Comparison of ENCODE assay signal across 10 mouse cellular contexts in the genomic region with DNA sequence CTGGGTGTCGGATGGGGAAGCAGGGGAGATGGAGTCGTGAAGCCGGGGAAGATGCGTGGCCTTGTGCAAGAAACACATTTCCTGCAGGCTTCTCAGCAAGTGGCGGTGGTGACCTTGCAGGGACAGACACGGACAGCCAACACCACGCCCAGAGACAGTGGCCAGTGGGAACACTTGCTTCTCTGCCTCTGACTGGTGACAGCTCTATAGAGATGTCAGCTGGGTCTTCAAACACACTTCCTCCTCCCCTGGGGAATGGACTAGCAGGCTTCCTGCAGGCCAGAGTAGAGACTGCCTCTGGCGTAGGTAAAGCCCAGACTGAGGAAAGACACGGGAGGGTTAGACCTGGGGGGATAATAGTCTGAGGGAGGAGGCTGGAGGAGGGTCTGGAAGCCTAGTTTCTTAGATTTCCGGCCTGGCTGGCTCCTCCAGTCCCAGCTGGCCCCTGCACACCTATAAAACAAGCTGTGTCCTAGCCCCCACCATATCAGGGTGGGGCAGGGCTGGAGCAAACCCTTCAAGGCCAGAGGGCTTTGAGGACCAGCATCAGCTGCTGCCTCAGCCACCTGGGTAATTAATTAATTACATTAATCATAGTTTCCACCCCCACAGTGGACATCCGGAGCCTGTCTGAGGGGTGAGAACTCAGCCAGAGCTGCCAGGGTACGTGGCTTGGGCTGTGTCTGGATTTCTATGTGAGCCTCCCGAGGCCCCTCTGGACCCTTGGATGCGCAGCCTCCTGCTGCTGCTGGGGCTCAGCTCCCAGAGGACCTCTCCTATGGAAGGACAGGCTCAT. TPM values are rescaled to one million over a fixed set of nuclear protein-coding genes. Genes with fewer than 3 reads are reported as not detected.
DNase-seq lines count a peak whose midpoint lies in the region; ATAC-seq and TF ChIP-seq lines count a peak whose summit lies in the region.
"Had no signal": no experiment of that assay in that cellular context is flagged by ENCODE, and none has a peak within 500 bp of the region (broad histone marks: within the 10 kb centered on the region; RNA-seq: fewer than 3 reads in every experiment).

No protein-coding gene starts in this region.

- no peak overlapping the region; the same call in 1 of the 2 replicates for H3K4me2 ChIP-seq in lung, embryonic 14.5 days
- peak overlapping the region; percentile 47 for H3K4me2 ChIP-seq in heart, embryonic 14.5 days (ENCODE audit: low read length)
- H3K4me2 ChIP-seq in kidney, postnatal 0 days (ENCODE audit: low read length): peak overlapping the region; percentile 27; the same call in 1 of the 2 replicates
- peak overlapping the region; percentile 23; the same call in 1 of the 2 replicates for H3K4me2 ChIP-seq in stomach, embryonic 15.5 days
- no peak overlapping the region for H3K4me2 ChIP-seq in forebrain, embryonic 11.5 days (ENCODE audit: low read depth, low read length, severe bottlenecking)
- no peak overlapping the region for H3K4me2 ChIP-seq in forebrain, embryonic 13.5 days

- H3K9me3 ChIP-seq in lung, embryonic 14.5 days (ENCODE audit: low read depth, low read length): no peaks in the 10 kb centered on the region
- H3K9me3 ChIP-seq in heart, embryonic 14.5 days (ENCODE audit: control insufficient read depth, low read length): no peaks in the 10 kb centered on the region
- H3K9me3 ChIP-seq in kidney, postnatal 0 days (replicated peaks; ENCODE audit: low read length): no peaks in the 10 kb centered on the region
- H3K9me3 ChIP-seq in stomach, embryonic 15.5 days: no peaks in the 10 kb centered on the region
- H3K9me3 ChIP-seq in forebrain, embryonic 11.5 days (ENCODE audit: control insufficient read depth, low read length): no peaks in the 10 kb centered on the region
- H3K9me3 ChIP-seq in forebrain, embryonic 13.5 days (replicated peaks): no peaks in the 10 kb centered on the region

- no peak for ATAC-seq in lung, embryonic 14.5 days (ENCODE audit: insufficient read depth)
- peak; percentile 36 for ATAC-seq in heart, embryonic 14.5 days (ENCODE audit: insufficient number of reproducible peaks, insufficient read depth, low FRiP score, low read depth)
- ATAC-seq in kidney, postnatal 0 days (replicated peaks; ENCODE audit: low FRiP score, low read depth): no peak; the same call in 1 of the 2 replicates
- no peak for ATAC-seq in stomach, embryonic 15.5 days (ENCODE audit: insufficient read depth, low FRiP score, low read depth)
- no peak for ATAC-seq in forebrain, embryonic 11.5 days (replicated peaks; ENCODE audit: low FRiP score)
- no peak for ATAC-seq in forebrain, embryonic 13.5 days

- peaks cover 30% of the 10 kb centered on the region for H3K36me3 ChIP-seq in lung, embryonic 14.5 days (ENCODE audit: insufficient read depth)
- H3K36me3 ChIP-seq in heart, embryonic 14.5 days (ENCODE audit: control insufficient read depth, insufficient read depth, low read length): peaks cover 33% of the 10 kb centered on the region
- H3K36me3 ChIP-seq in kidney, postnatal 0 days (ENCODE audit: insufficient read depth, low read length): 0 out of 2 replicates have a peak, but pooled peaks cover 5% of the 10 kb centered on the region
- H3K36me3 ChIP-seq in stomach, embryonic 15.5 days: peaks cover 23% of the 10 kb centered on the region
- H3K36me3 ChIP-seq in forebrain, embryonic 11.5 days (ENCODE audit: control insufficient read depth, insufficient read depth, low read length): no peaks in the 10 kb centered on the region; the same call in 1 of the 2 replicates
- H3K36me3 ChIP-seq in forebrain, embryonic 13.5 days (ENCODE audit: poor library complexity, severe bottlenecking): peaks cover 18% of the 10 kb centered on the region

- no peaks in the 10 kb centered on the region for H3K27me3 ChIP-seq in lung, embryonic 14.5 days (ENCODE audit: insufficient read depth, low read length)
- H3K27me3 ChIP-seq in heart, embryonic 14.5 days (ENCODE audit: control insufficient read depth, insufficient read depth, low read length): no peaks in the 10 kb centered on the region
- H3K27me3 ChIP-seq in kidney, postnatal 0 days (ENCODE audit: insufficient read depth, low read length): no peaks in the 10 kb centered on the region
- no peaks in the 10 kb centered on the region for H3K27me3 ChIP-seq in stomach, embryonic 15.5 days (replicated peaks)
- no peaks in the 10 kb centered on the region for H3K27me3 ChIP-seq in forebrain, embryonic 11.5 days (ENCODE audit: control insufficient read depth, insufficient read depth, low read length)
- no peaks in the 10 kb centered on the region; the same call in 1 of the 2 replicates for H3K27me3 ChIP-seq in forebrain, embryonic 13.5 days

- 45% methylated on average over 14 of the region's 14 CpGs for WGBS in lung, embryonic 14.5 days
- WGBS in lung, adult 2 months: 42% methylated on average over 14 of the region's 14 CpGs
- WGBS in heart, embryonic 14.5 days: 27% methylated on average over 14 of the region's 14 CpGs
- WGBS in kidney, postnatal 0 days: 29% methylated on average over 14 of the region's 14 CpGs
- 59% methylated on average over 14 of the region's 14 CpGs for WGBS in stomach, embryonic 15.5 days
- 80% methylated on average over 14 of the region's 14 CpGs for WGBS in forebrain, embryonic 11.5 days
- 86% methylated on average over 14 of the region's 14 CpGs for WGBS in forebrain, embryonic 13.5 days

- TF ChIP-seq CTCF in lung, embryonic 14.5 days (IDR thresholded peaks at IDR 0.05; ENCODE audit: low read depth): no peak
- no peak for TF ChIP-seq CTCF in lung, adult 2 months (IDR thresholded peaks at IDR 0.05; ENCODE audit: insufficient read depth, low read length)
- no peak for TF ChIP-seq CTCF in kidney, postnatal 0 days (IDR thresholded peaks at IDR 0.05; ENCODE audit: low read depth)

- peak overlapping the region; percentile 76 for H3K27ac ChIP-seq in lung, embryonic 14.5 days (ENCODE audit: low read depth)
- peak overlapping the region; percentile 80 to 87 for H3K27ac ChIP-seq in heart, embryonic 14.5 days (replicated peaks in 1 of 2; ENCODE audit: control insufficient read depth in 1 of 2, insufficient read depth in 1 of 2, low read depth in 2 of 2, low read length in 2 of 2)
- H3K27ac ChIP-seq in kidney, postnatal 0 days: peak overlapping the region; percentile 80
- peak overlapping the region; percentile 74 for H3K27ac ChIP-seq in stomach, embryonic 15.5 days
- no peak overlapping the region for H3K27ac ChIP-seq in forebrain, embryonic 11.5 days (ENCODE audit: low read depth, low read length)
- H3K27ac ChIP-seq in forebrain, embryonic 13.5 days: no peak overlapping the region
- H3K27ac ChIP-seq: macrophage had no signal

- H3K4me3 ChIP-seq in lung, embryonic 14.5 days (ENCODE audit: low read depth, low read length): no peak overlapping the region
- no peak overlapping the region for H3K4me3 ChIP-seq in lung, adult 2 months (replicated peaks; ENCODE audit: extremely low read depth, low read depth, low read length)
- H3K4me3 ChIP-seq in heart, embryonic 14.5 days (ENCODE audit: control insufficient read depth in 1 of 2, insufficient read depth in 1 of 2, low read depth in 1 of 2, low read length in 2 of 2): no peak overlapping the region
- H3K4me3 ChIP-seq in kidney, postnatal 0 days (replicated peaks; ENCODE audit: low read depth, low read length): no peak overlapping the region
- H3K4me3 ChIP-seq in stomach, embryonic 15.5 days (replicated peaks): no peak overlapping the region
- H3K4me3 ChIP-seq in forebrain, embryonic 11.5 days (ENCODE audit: low read depth, low read length): no peak overlapping the region
- H3K4me3 ChIP-seq in forebrain, embryonic 13.5 days: no peak overlapping the region

- TF ChIP-seq POLR2A in lung, adult 2 months (IDR thresholded peaks at IDR 0.05; ENCODE audit: borderline replicate concordance, extremely low read depth, low read depth, low read length): no peak

- peak; percentile 57 for DNase-seq in lung, embryonic 14.5 days
- DNase-seq in lung, adult 2 months: no peak
- peak; percentile 72 for DNase-seq in kidney, postnatal 0 days (ENCODE audit: low spot score)
- no peak for DNase-seq in forebrain, embryonic 11.5 days (ENCODE audit: low spot score)
- no peak for DNase-seq in right cerebral cortex, adult 18-20 months

- no peak overlapping the region for H3K9ac ChIP-seq in lung, embryonic 14.5 days
- H3K9ac ChIP-seq in heart, embryonic 14.5 days (ENCODE audit: low read length): peak overlapping the region; percentile 64
- peak overlapping the region; percentile 32; the same call in 1 of the 2 replicates for H3K9ac ChIP-seq in kidney, postnatal 0 days (ENCODE audit: low read depth, low read length)
- H3K9ac ChIP-seq in stomach, embryonic 15.5 days: no peak overlapping the region
- no peak overlapping the region for H3K9ac ChIP-seq in forebrain, embryonic 11.5 days (ENCODE audit: low read length)
- H3K9ac ChIP-seq in forebrain, embryonic 13.5 days: no peak overlapping the region; the same call in 1 of the 2 replicates

- peaks cover 19% of the 10 kb centered on the region for H3K4me1 ChIP-seq in lung, embryonic 14.5 days (ENCODE audit: insufficient read depth)
- H3K4me1 ChIP-seq in lung, adult 2 months (ENCODE audit: control insufficient read depth, insufficient read depth, low read length): peaks cover 10% of the 10 kb centered on the region
- H3K4me1 ChIP-seq in heart, embryonic 14.5 days (ENCODE audit: control insufficient read depth in 2 of 2, insufficient read depth in 2 of 2, low read length in 2 of 2): peaks cover 43 to 53% of the 10 kb centered on the region in 2 experiments
- peaks cover 42% of the 10 kb centered on the region for H3K4me1 ChIP-seq in kidney, postnatal 0 days (replicated peaks; ENCODE audit: insufficient read depth, low read length)
- H3K4me1 ChIP-seq in stomach, embryonic 15.5 days: peaks cover 54% of the 10 kb centered on the region
- H3K4me1 ChIP-seq in forebrain, embryonic 11.5 days (replicated peaks; ENCODE audit: control insufficient read depth, insufficient read depth, low read length): peaks cover 8% of the 10 kb centered on the region
- H3K4me1 ChIP-seq in forebrain, embryonic 13.5 days: peaks cover 26% of the 10 kb centered on the region

RNA-seq across cellular contexts. Expression of gene Nectin2, which starts 5.5 kb away (rescaled TPM):
- polyA plus RNA-seq in lung, embryonic 14.5 days (2014; fragmentation: Nextera tagmentation; extraction: Ambion mirVana): 120 and 125 TPM in 2 replicates
- 70.9 and 74.7 TPM in 2 replicates for polyA plus RNA-seq in lung, adult 2 months (2012; rRNA removed)
- polyA plus RNA-seq in heart, embryonic 14.5 days (2014; fragmentation: Nextera tagmentation; extraction: Ambion mirVana): 63.4 and 68.4 TPM in 2 replicates
- polyA plus RNA-seq in kidney, postnatal 0 days (2015; fragmentation: Nextera tagmentation; extraction: Ambion mirVana): 112 and 114 TPM in 2 replicates
- 129 and 136 TPM in 2 replicates for polyA plus RNA-seq in stomach, embryonic 15.5 days (2015; fragmentation: Nextera tagmentation; extraction: Ambion mirVana)
- polyA plus RNA-seq in forebrain, embryonic 11.5 days (2014; fragmentation: Nextera tagmentation; extraction: Ambion mirVana): 56.0 and 59.2 TPM in 2 replicates
- 34.6 and 38.0 TPM in 2 replicates for polyA plus RNA-seq in forebrain, embryonic 13.5 days (2015; fragmentation: Nextera tagmentation; extraction: Ambion mirVana)

RNA-seq across cellular contexts. Expression of gene Bcam, which starts 26.0 kb away (rescaled TPM):
- 206 and 209 TPM in 2 replicates for polyA plus RNA-seq in lung, embryonic 14.5 days (2014; fragmentation: Nextera tagmentation; extraction: Ambion mirVana)
- polyA plus RNA-seq in lung, adult 2 months (2012; rRNA removed): 769 and 829 TPM in 2 replicates
- 293 and 321 TPM in 2 replicates for polyA plus RNA-seq in heart, embryonic 14.5 days (2014; fragmentation: Nextera tagmentation; extraction: Ambion mirVana)
- 378 and 394 TPM in 2 replicates for polyA plus RNA-seq in kidney, postnatal 0 days (2015; fragmentation: Nextera tagmentation; extraction: Ambion mirVana)
- 129 and 151 TPM in 2 replicates for polyA plus RNA-seq in stomach, embryonic 15.5 days (2015; fragmentation: Nextera tagmentation; extraction: Ambion mirVana)
- polyA plus RNA-seq in forebrain, embryonic 11.5 days (2014; fragmentation: Nextera tagmentation; extraction: Ambion mirVana): 17.6 and 21.5 TPM in 2 replicates
- 4.4 and 5.7 TPM in 2 replicates for polyA plus RNA-seq in forebrain, embryonic 13.5 days (2015; fragmentation: Nextera tagmentation; extraction: Ambion mirVana)

RNA-seq across cellular contexts. Expression of gene Tomm40, which starts 29.6 kb away (rescaled TPM):
- 149 and 168 TPM in 2 replicates for polyA plus RNA-seq in lung, embryonic 14.5 days (2014; fragmentation: Nextera tagmentation; extraction: Ambion mirVana)
- polyA plus RNA-seq in lung, adult 2 months (2012; rRNA removed): 46.0 and 51.3 TPM in 2 replicates
- 130 and 135 TPM in 2 replicates for polyA plus RNA-seq in heart, embryonic 14.5 days (2014; fragmentation: Nextera tagmentation; extraction: Ambion mirVana)
- 163 and 167 TPM in 2 replicates for polyA plus RNA-seq in kidney, postnatal 0 days (2015; fragmentation: Nextera tagmentation; extraction: Ambion mirVana)
- 161 and 181 TPM in 2 replicates for polyA plus RNA-seq in stomach, embryonic 15.5 days (2015; fragmentation: Nextera tagmentation; extraction: Ambion mirVana)
- 160 and 171 TPM in 2 replicates for polyA plus RNA-seq in forebrain, embryonic 11.5 days (2014; fragmentation: Nextera tagmentation; extraction: Ambion mirVana)
- 112 and 118 TPM in 2 replicates for polyA plus RNA-seq in forebrain, embryonic 13.5 days (2015; fragmentation: Nextera tagmentation; extraction: Ambion mirVana)

RNA-seq across cellular contexts. Expression of gene Apoe, which starts 45.8 kb away (rescaled TPM):
- polyA plus RNA-seq in lung, embryonic 14.5 days (2014; fragmentation: Nextera tagmentation; extraction: Ambion mirVana): 404 and 439 TPM in 2 replicates
- 815 and 1,134 TPM in 2 replicates for polyA plus RNA-seq in lung, adult 2 months (2012; rRNA removed)
- 644 and 695 TPM in 2 replicates for polyA plus RNA-seq in heart, embryonic 14.5 days (2014; fragmentation: Nextera tagmentation; extraction: Ambion mirVana)
- 511 and 585 TPM in 2 replicates for polyA plus RNA-seq in kidney, postnatal 0 days (2015; fragmentation: Nextera tagmentation; extraction: Ambion mirVana)
- polyA plus RNA-seq in stomach, embryonic 15.5 days (2015; fragmentation: Nextera tagmentation; extraction: Ambion mirVana): 363 and 515 TPM in 2 replicates
- 125 and 152 TPM in 2 replicates for polyA plus RNA-seq in forebrain, embryonic 11.5 days (2014; fragmentation: Nextera tagmentation; extraction: Ambion mirVana)
- 118 and 125 TPM in 2 replicates for polyA plus RNA-seq in forebrain, embryonic 13.5 days (2015; fragmentation: Nextera tagmentation; extraction: Ambion mirVana)

RNA-seq across cellular contexts. Expression of gene Cblc, which starts 51.8 kb away (rescaled TPM):
- 6.8 and 10.2 TPM in 2 replicates for polyA plus RNA-seq in lung, embryonic 14.5 days (2014; fragmentation: Nextera tagmentation; extraction: Ambion mirVana)
- 16.1 and 21.9 TPM in 2 replicates for polyA plus RNA-seq in lung, adult 2 months (2012; rRNA removed)
- polyA plus RNA-seq in heart, embryonic 14.5 days (2014; fragmentation: Nextera tagmentation; extraction: Ambion mirVana): 0.53 TPM in 1 of 2 replicates, not detected in the other
- polyA plus RNA-seq in kidney, postnatal 0 days (2015; fragmentation: Nextera tagmentation; extraction: Ambion mirVana): 14.6 and 16.9 TPM in 2 replicates
- 24.3 and 24.6 TPM in 2 replicates for polyA plus RNA-seq in stomach, embryonic 15.5 days (2015; fragmentation: Nextera tagmentation; extraction: Ambion mirVana)
- polyA plus RNA-seq in forebrain, embryonic 11.5 days (2014; fragmentation: Nextera tagmentation; extraction: Ambion mirVana): 0.28 and 0.84 TPM in 2 replicates
- not detected in 2 replicates for polyA plus RNA-seq in forebrain, embryonic 13.5 days (2015; fragmentation: Nextera tagmentation; extraction: Ambion mirVana)
- polyA plus RNA-seq: cortical plate, adult 2 months; macrophage had no signal

Comparison
In these comparisons a context has a peak if more than half of its experiments do, and no peak if none do; other contexts are left out.
1. DNase-seq: peak in lung, embryonic 14.5 days (single experiment) and kidney, postnatal 0 days (single experiment); none in lung, adult 2 months (single experiment), forebrain, embryonic 11.5 days (single experiment) and right cerebral cortex, adult 18-20 months (single experiment).
2. H3K27ac ChIP-seq: peak in lung, embryonic 14.5 days (single experiment), heart, embryonic 14.5 days (2 of 2), kidney, postnatal 0 days (single experiment) and stomach, embryonic 15.5 days (single experiment); none in forebrain, embryonic 11.5 days (single experiment) and forebrain, embryonic 13.5 days (single experiment).
3. H3K4me2 ChIP-seq: peak in heart, embryonic 14.5 days (single experiment), kidney, postnatal 0 days (single experiment) and stomach, embryonic 15.5 days (single experiment); none in lung, embryonic 14.5 days (single experiment), forebrain, embryonic 11.5 days (single experiment) and forebrain, embryonic 13.5 days (single experiment).
4. H3K9ac ChIP-seq: peak in heart, embryonic 14.5 days (single experiment) and kidney, postnatal 0 days (single experiment); none in lung, embryonic 14.5 days (single experiment), stomach, embryonic 15.5 days (single experiment), forebrain, embryonic 11.5 days (single experiment) and forebrain, embryonic 13.5 days (single experiment).